Mouse (Mus musculus) CH12.LX (cell line): ENCODE results near the gene Olfr15.

Experiments
- CHD2 ChIP-seq: IDR thresholded peaks from 2 replicates; pipeline ENCODE4 v1.6.1; 2011; ENCODE audit warnings: low read length, improper control_type of control experiment
- EP300 ChIP-seq: IDR thresholded peaks from 2 replicates; pipeline ENCODE4 v1.6.1; 2011; ENCODE audit warnings: low read length, improper control_type of control experiment
- JUN ChIP-seq: IDR thresholded peaks from 2 replicates; pipeline ENCODE4 v1.6.1; 2011; ENCODE audit warnings: low read depth, mild to moderate bottlenecking, low read length, improper control_type of control experiment, moderate library complexity; ENCODE audit not compliant: insufficient read depth
- NELFE ChIP-seq: IDR thresholded peaks from 2 replicates; pipeline ENCODE4 v1.6.1; 2011; ENCODE audit warnings: low read depth, low read length, improper control_type of control experiment
- POLR2A ChIP-seq: IDR thresholded peaks from 2 replicates; pipeline ENCODE4 v1.6.1; 2011; ENCODE audit warnings: low read depth, mild to moderate bottlenecking, improper control_type of control experiment, low read length
- RAD21 ChIP-seq: IDR thresholded peaks from 2 replicates; pipeline ENCODE4 v1.6.1; 2011; ENCODE audit warnings: low read depth, mild to moderate bottlenecking, low read length, improper control_type of control experiment, moderate library complexity

DNA sequence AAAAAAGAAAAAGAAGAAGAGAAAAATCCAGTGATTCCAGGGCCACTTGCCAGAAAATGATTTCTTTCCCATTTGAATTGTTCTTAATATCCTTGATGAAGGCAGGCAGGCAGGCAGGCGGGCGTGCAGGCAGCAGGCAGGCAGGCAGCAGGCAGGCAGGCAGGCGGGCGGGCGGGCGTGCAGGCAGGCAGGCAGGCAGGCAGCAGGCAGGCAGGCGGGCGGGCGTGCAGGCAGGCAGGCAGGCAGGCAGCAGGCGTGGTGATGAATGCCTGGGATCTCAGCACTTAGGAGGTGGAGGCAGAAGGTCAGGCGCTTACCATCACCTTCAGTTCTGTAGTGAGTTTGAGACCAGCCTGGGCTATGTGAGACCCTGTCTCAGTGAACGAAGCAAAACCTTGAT, 21.9 kb downstream of the Olfr15 start:
- TF ChIP-seq POLR2A (no peak), NELFE (no peak), CHD2 (no peak), RAD21 (no peak), EP300 (no peak), JUN (no peak)
